Mouse (Mus musculus) cerebellum, adult 8-10 months (tissue): Measurements from ENCODE around the gene Rragc.
"Not testable (repeated sequence)": the region's sequence is repeated elsewhere in the genome, so short reads cannot be mapped to it uniquely, and the experiment has no call there.

ENCODE experiments used
- DNase-seq: peaks from one replicate; pipeline ENCODE4 v3.0.0; 2022

The Rragc gene

GRCm38 (mm10) chr4:123916748-123917547 lies at the start of gene Rragc:
Gene Rragc (plus strand): TSS chr4:123917446.
- DNase-seq: peak; percentile 100

GRCm38 (mm10) chr4:123893726-123894125 lies 23.5 kb upstream of the Rragc start:
- no peak for DNase-seq

GRCm38 (mm10) chr4:123894295-123894694 lies 23.0 kb upstream of the Rragc start:
- no peak for DNase-seq

- peak; percentile 45 for DNase-seq
These were observed 18.6 kb upstream of the Rragc start for GRCm38 (mm10) chr4:123898696-123899095.

- DNase-seq: no peak
These were observed 13.8 kb upstream of the Rragc start for GRCm38 (mm10) chr4:123903432-123903831.

GRCm38 (mm10) chr4:123904333-123905125 lies 12.7 kb upstream of the Rragc start, which contains the start of gene Mycbp:
Gene Mycbp (plus strand): TSS chr4:123904832.
- peak; percentile 99 for DNase-seq

GRCm38 (mm10) chr4:123905126-123905668 lies 12.0 kb upstream of the Rragc start:
- DNase-seq: no peak

GRCm38 (mm10) chr4:123911503-123911902 lies 5.7 kb upstream of the Rragc start:
- DNase-seq: no peak

GRCm38 (mm10) chr4:123912431-123912830 lies 4.8 kb upstream of the Rragc start:
- no peak for DNase-seq

- DNase-seq: no peak
These were observed 398 bp downstream of the Rragc start, which contains the start of gene 4930535I16Rik for GRCm38 (mm10) chr4:123917548-123918140. Gene 4930535I16Rik (minus strand): TSS chr4:123918022.

GRCm38 (mm10) chr4:123918851-123919250 lies 1.6 kb downstream of the Rragc start:
- no peak for DNase-seq

GRCm38 (mm10) chr4:123921055-123921565 lies 3.9 kb downstream of the Rragc start:
- no peak for DNase-seq

- DNase-seq: no peak
These were observed 10.7 kb downstream of the Rragc start for GRCm38 (mm10) chr4:123927961-123928360.

GRCm38 (mm10) chr4:123929994-123930393 lies 12.7 kb downstream of the Rragc start:
- no peak for DNase-seq

GRCm38 (mm10) chr4:123934306-123934705 lies 17.1 kb downstream of the Rragc start:
- DNase-seq: peak; percentile 37

GRCm38 (mm10) chr4:123936059-123936458 lies 18.8 kb downstream of the Rragc start:
- no peak for DNase-seq

- peak; percentile 49 for DNase-seq
These were observed 22.6 kb downstream of the Rragc start for GRCm38 (mm10) chr4:123939838-123940237.

- DNase-seq: not testable (repeated sequence)
These were observed 23.6 kb downstream of the Rragc start for GRCm38 (mm10) chr4:123940878-123941277.

- no peak for DNase-seq
These were observed 29.5 kb downstream of the Rragc start for GRCm38 (mm10) chr4:123946701-123947100.

GRCm38 (mm10) chr4:123947149-123947548 lies 29.9 kb downstream of the Rragc start:
- no peak for DNase-seq

GRCm38 (mm10) chr4:123948901-123949300 lies 31.7 kb downstream of the Rragc start:
- no peak for DNase-seq

- DNase-seq: no peak
These were observed 32.4 kb downstream of the Rragc start for GRCm38 (mm10) chr4:123949649-123950048.

- DNase-seq: no peak
These were observed 34.8 kb downstream of the Rragc start for GRCm38 (mm10) chr4:123952059-123952458.
